Mouse (Mus musculus) heart, adult 2 months (tissue): ENCODE measurements at regions not wholly inside any gene's neighbourhood (a gene's known extent, or its start where the extent isn't known, plus 50 kb on each side); places are given as distances from the start of the nearest gene placed in this dataset.

Experiments used
- DNase-seq, 2 experiments: peaks; one replicate each; pipeline ENCODE4 v3.0.0; 2021
- H3K27ac ChIP-seq: fragments of 200-600 bp; 2 replicates; pipeline ENCODE4 v1.8.1; 2022
- H3K27me3 ChIP-seq: fragments of 200-500 bp; 2 replicates; pipeline ENCODE4 v1.6.1; 2012; ENCODE audit warnings: mild to moderate bottlenecking, low read length, inconsistent platforms, mixed read lengths; ENCODE audit not compliant: control insufficient read depth, insufficient read depth
- H3K36me3 ChIP-seq: fragments of 200-500 bp; 2 replicates; pipeline ENCODE4 v1.6.1; 2012; ENCODE audit warnings: low read length, inconsistent platforms; ENCODE audit not compliant: control insufficient read depth, insufficient read depth
- H3K4me1 ChIP-seq: fragments of 200-500 bp; 2 replicates; pipeline ENCODE4 v1.6.1; 2011; ENCODE audit warnings: low read length; ENCODE audit not compliant: control insufficient read depth, insufficient read depth
- H3K4me3 ChIP-seq: fragments of 200-600 bp; 2 replicates; pipeline ENCODE4 v1.8.1; 2022
- H3K79me2 ChIP-seq: fragments of 200-500 bp; replicated peaks from 2 replicates; pipeline ENCODE4 v1.6.1; 2012; ENCODE audit warnings: mild to moderate bottlenecking, inconsistent platforms, low read length, moderate library complexity, mixed read lengths; ENCODE audit not compliant: control insufficient read depth, insufficient read depth
- H3K9ac ChIP-seq: fragments of 200-500 bp; 2 replicates; pipeline ENCODE4 v1.6.1; 2012; ENCODE audit warnings: low read depth, mild to moderate bottlenecking, control low read depth, inconsistent platforms, low read length, mixed read lengths
- CTCF ChIP-seq: fragments of 200-600 bp; IDR thresholded peaks from 2 replicates; pipeline ENCODE4 v1.8.1; 2022; ENCODE audit warnings: antibody characterized with exemption, mild to moderate bottlenecking, moderate library complexity
- EP300 ChIP-seq: fragments of 200-500 bp; IDR thresholded peaks from 2 replicates; pipeline ENCODE4 v1.6.1; 2011; ENCODE audit warnings: low read depth, low read length, control low read depth; ENCODE audit not compliant: insufficient read depth
- POLR2A ChIP-seq: fragments of 200-500 bp; IDR thresholded peaks from 2 replicates; pipeline ENCODE4 v1.6.1; 2011; ENCODE audit warnings: mild to moderate bottlenecking, low read depth, low read length, control low read depth; ENCODE audit not compliant: insufficient read depth
- whole genome bisulfite sequencing: fragments of 180-500 bp; shearing (Covaris S2); methylation state at CpG from one replicate; pipeline ENCODE4 v1.1.7; 2018; 5-methylcytosine and 5-hydroxymethylcytosine counted together
- intact Hi-C: fragments of 180-260 bp; cut with DNase I; formaldehyde crosslinking; loops from one replicate; pipeline ENCODE4 v1.15.1; 2025

DNA sequence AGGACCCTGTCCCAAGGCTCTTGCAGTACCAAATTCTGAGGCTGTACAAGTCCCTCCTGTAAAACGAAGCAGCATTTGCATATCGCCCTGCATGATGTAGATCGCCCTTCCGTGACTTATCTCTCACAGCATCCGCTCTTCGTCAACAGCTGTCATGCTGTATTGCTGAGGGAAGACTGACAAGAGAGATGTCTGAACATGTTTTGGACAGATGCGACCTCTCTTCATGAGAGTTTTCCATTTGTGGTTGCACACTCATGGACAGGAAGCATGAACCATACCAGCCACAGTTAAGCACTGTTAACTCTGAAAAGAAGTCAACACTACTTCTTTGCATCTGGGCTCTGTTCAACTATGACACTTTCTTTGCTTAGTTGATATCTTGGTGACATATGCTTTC, 108.9 kb downstream of the Slc35b3 start:
- WGBS, result 74% methylated on average over 7 of the region's 7 CpGs
- no peak overlapping the region for H3K9ac ChIP-seq
- H3K4me1 ChIP-seq, result no peaks in the 10 kb centered on the region
- intact Hi-C loops, result loop anchor here (10.0 kb wide), 1 partner anchor 163 kb away; no protein-coding TSS in a partner anchor
- no peaks in the 10 kb centered on the region for H3K27me3 ChIP-seq
- no peak for TF ChIP-seq POLR2A
- no peak for TF ChIP-seq CTCF
- TF ChIP-seq EP300, result no peak
- DNase-seq, result no peak
- H3K79me2 ChIP-seq, result no peaks in the 10 kb centered on the region
- H3K27ac ChIP-seq, result no peak overlapping the region
- H3K36me3 ChIP-seq, result no peaks in the 10 kb centered on the region
- no peak overlapping the region for H3K4me3 ChIP-seq

DNA sequence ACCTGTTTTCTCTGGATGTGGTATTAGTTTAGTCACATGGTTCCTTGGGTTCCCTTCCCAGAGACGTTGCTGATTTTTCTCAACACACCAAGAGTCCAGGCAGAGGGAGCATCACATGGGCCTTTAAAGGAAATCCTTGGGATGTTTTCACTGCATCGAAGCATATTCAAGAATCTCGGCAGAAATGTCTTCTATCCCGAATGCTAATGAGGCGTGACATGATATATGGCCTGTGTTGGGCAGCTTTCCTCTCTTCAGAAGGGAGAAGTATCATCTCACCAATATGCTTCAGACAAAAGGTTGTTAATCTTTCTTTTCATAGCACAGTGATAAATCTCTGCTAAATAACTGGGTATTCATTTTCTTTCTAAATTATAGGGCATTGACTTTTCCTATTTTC, 122.4 kb downstream of the Slc35b3 start:
- TF ChIP-seq CTCF (no peak), POLR2A (no peak), EP300 (no peak)
- DNase-seq, result no peak
- Histone ChIP-seq H3K4me3 (no peak overlapping the region), H3K4me1 (no peaks in the 10 kb centered on the region), H3K9ac (no peak overlapping the region), H3K79me2 (no peaks in the 10 kb centered on the region), H3K27me3 (no peaks in the 10 kb centered on the region), H3K36me3 (no peaks in the 10 kb centered on the region), H3K27ac (no peak overlapping the region)
- 75% methylated on average over 5 of the region's 5 CpGs for WGBS
- intact Hi-C loops, result no loop called here

DNA sequence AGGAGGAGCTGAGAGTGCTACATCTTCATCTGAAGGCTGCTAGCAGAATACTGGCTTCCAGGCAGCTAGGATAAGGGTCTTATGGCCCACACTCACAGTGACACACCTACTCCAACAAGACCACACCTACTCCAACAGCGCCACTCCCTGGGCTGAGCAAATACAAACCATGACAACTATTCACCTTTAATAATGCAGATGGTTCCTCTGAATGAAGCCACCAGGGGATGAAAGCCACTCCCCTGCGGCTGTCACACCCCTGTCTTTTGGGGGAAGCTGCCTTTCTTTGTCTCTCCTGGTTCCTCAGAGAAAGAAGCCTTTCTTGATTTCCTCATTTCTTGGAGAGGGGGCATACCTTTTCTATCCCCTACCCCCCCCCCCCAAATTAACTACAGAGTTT, 135.0 kb downstream of the Slc35b3 start:
- WGBS, result 35% methylated on average over 2 of the region's 2 CpGs
- no peaks in the 10 kb centered on the region for H3K36me3 ChIP-seq
- no peak for DNase-seq
- H3K27me3 ChIP-seq, result no peaks in the 10 kb centered on the region
- H3K9ac ChIP-seq, result no peak overlapping the region
- intact Hi-C loops, result no loop called here
- no peaks in the 10 kb centered on the region for H3K79me2 ChIP-seq
- TF ChIP-seq EP300 (no peak), CTCF (no peak), POLR2A (no peak)
- no peaks in the 10 kb centered on the region for H3K4me1 ChIP-seq
- no peak overlapping the region for H3K4me3 ChIP-seq
- no peak overlapping the region for H3K27ac ChIP-seq

DNA sequence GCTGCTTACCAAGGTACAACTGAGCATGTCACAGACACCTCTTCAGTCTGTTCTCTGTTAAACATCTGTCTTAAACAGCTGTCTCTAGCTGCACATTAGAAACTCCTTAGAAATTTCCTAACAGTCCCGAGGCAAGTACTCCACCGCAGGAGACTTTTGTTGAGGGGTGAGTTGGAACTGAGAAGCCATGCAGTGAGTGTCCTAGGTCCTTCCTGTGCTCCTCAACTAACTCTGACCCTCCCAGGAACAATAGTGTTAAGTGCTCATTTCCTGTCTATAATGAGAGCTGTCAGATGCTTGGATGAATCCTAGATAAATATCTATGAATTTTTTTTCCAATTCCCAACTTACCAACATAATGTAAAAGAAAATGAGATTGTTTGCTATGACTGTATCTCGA, 141.1 kb downstream of the Slc35b3 start:
- Histone ChIP-seq H3K4me3 (no peak overlapping the region), H3K79me2 (no peaks in the 10 kb centered on the region), H3K36me3 (no peaks in the 10 kb centered on the region), H3K27ac (no peak overlapping the region), H3K27me3 (no peaks in the 10 kb centered on the region), H3K4me1 (no peaks in the 10 kb centered on the region), H3K9ac (no peak overlapping the region)
- 71% methylated on average over 3 of the region's 3 CpGs for WGBS
- DNase-seq, result no peak
- intact Hi-C loops, result no loop called here
- TF ChIP-seq EP300 (no peak), CTCF (no peak), POLR2A (no peak)

DNA sequence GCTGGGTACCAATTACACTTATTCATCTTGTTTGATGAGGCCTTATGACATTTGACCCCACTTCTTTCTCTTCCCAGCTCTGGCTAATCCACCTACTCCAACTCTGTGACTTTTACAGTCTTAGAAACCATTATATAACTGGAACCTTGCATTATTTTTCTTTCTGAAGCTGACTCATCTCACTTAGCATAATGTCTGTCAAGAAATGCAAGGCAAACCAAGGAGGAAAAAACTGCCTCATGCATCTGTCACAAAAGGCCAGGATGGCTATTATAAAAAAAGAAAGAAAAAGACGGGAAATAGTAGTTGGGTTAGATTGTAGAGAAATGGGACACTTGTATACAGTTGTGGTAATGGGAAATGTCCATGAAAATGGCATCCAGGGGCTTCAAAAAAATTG, 141.9 kb downstream of the Slc35b3 start:
- intact Hi-C loops, result no loop called here
- H3K27me3 ChIP-seq, result no peaks in the 10 kb centered on the region
- DNase-seq, result no peak
- no peak overlapping the region for H3K27ac ChIP-seq
- H3K9ac ChIP-seq, result no peak overlapping the region
- WGBS, result 80% methylated on average over 1 of the region's 1 CpGs
- no peaks in the 10 kb centered on the region for H3K4me1 ChIP-seq
- TF ChIP-seq EP300 (no peak), CTCF (no peak), POLR2A (no peak)
- no peaks in the 10 kb centered on the region for H3K36me3 ChIP-seq
- H3K4me3 ChIP-seq, result no peak overlapping the region
- H3K79me2 ChIP-seq, result no peaks in the 10 kb centered on the region

DNA sequence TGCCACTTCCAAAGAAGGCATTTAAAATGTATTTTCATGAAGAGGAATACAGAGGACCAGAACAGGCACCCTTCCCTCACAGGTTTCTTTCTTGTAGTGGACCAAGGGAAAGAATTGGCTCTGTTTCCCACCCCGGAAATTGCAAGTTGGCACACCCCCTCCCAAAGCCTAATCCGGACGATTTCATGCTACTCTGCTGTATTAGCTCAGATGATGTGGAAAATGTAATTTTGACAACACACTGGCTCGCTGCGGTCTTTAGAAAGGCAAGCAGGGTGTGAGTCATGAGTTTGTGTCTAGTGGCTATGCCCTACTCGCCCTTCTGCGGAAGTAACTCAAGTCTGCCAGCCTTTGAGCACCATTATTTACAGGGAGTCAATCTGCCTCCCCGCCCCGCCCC, 144.4 kb downstream of the Slc35b3 start:
- H3K4me3 ChIP-seq, result no peak overlapping the region
- TF ChIP-seq EP300 (no peak), CTCF (no peak), POLR2A (no peak)
- 80% methylated on average over 9 of the region's 9 CpGs for WGBS

More for the DNA sequence above, 144.4 kb downstream of the Slc35b3 start:
- Histone ChIP-seq H3K27ac (no peak overlapping the region), H3K36me3 (no peaks in the 10 kb centered on the region), H3K27me3 (no peaks in the 10 kb centered on the region), H3K4me1 (no peaks in the 10 kb centered on the region), H3K79me2 (no peaks in the 10 kb centered on the region), H3K9ac (no peak overlapping the region)
- no peak for DNase-seq
- intact Hi-C loops, result no loop called here
